9 mouse cellular contexts compared by ENCODE assay signal in the genomic region with DNA sequence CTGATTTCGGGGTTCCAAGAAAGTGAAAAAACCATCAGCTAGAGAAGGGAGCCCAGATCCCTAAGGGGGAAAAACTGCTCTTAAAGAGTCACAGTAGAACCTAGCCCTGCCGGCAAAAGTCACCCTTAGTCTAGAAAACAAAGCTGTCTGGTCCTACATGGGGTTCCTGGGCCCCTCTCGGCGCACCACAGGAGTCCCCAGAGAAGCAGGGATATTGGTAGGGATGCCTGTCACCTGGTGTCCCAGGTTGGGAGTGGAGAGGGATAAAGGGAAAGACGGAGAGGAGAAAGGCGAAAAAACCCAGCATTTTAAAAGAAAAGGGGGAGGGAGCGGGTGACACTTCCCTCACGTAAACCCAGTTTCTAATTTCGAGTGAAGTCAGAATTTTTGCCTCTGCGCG. TPM values are rescaled to one million over a fixed set of nuclear protein-coding genes. Genes with fewer than 3 reads are reported as not detected.
A peak's percentile ranks its signal among the peaks of the same experiment; 100 is the strongest.
DNase-seq lines count a peak whose midpoint lies in the region; ATAC-seq and TF ChIP-seq lines count a peak whose summit lies in the region.
"Had no signal": no experiment of that assay in that cellular context is flagged by ENCODE, and none has a peak within 500 bp of the region (broad histone marks: within the 10 kb centered on the region; RNA-seq: fewer than 3 reads in every experiment).

No protein-coding gene starts in this region.

- no peak for TF ChIP-seq POLR2A in lung, adult 2 months (IDR thresholded peaks at IDR 0.05; ENCODE audit: borderline replicate concordance, extremely low read depth, low read depth, low read length)

- WGBS in intestine, embryonic 15.5 days = under 1% methylated on average over 11 of the region's 11 CpGs
- 2% methylated on average over 11 of the region's 11 CpGs for WGBS in intestine, embryonic 16.5 days
- WGBS in hindbrain, embryonic 16.5 days = 1% methylated on average over 11 of the region's 11 CpGs
- 0% methylated on average over 11 of the region's 11 CpGs for WGBS in neural tube, embryonic 12.5 days
- WGBS in lung, adult 2 months = 3% methylated on average over 11 of the region's 11 CpGs

- ATAC-seq in intestine, embryonic 15.5 days = no peak
- ATAC-seq in intestine, embryonic 16.5 days = no peak
- no peak for ATAC-seq in hindbrain, embryonic 16.5 days
- no peak for ATAC-seq in neural tube, embryonic 12.5 days (ENCODE audit: low FRiP score, low read depth)

- H3K36me3 ChIP-seq in intestine, embryonic 15.5 days = no peaks in the 10 kb centered on the region
- H3K36me3 ChIP-seq in intestine, embryonic 16.5 days (ENCODE audit: control insufficient read depth, insufficient read depth, low read length) = no peaks in the 10 kb centered on the region
- no peaks in the 10 kb centered on the region for H3K36me3 ChIP-seq in hindbrain, embryonic 16.5 days (ENCODE audit: control insufficient read depth, insufficient read depth, low read length)
- H3K36me3 ChIP-seq in neural tube, embryonic 12.5 days = no peaks in the 10 kb centered on the region

- peaks cover 25% of the 10 kb centered on the region for H3K4me1 ChIP-seq in intestine, embryonic 15.5 days (replicated peaks)
- H3K4me1 ChIP-seq in intestine, embryonic 16.5 days (ENCODE audit: control insufficient read depth, insufficient read depth, low read length) = peaks cover 28% of the 10 kb centered on the region
- peaks cover 16% of the 10 kb centered on the region for H3K4me1 ChIP-seq in brown adipose tissue, adult 24 weeks (ENCODE audit: control insufficient read depth, insufficient read depth, insufficient read length, low read length)
- H3K4me1 ChIP-seq in hindbrain, embryonic 16.5 days (ENCODE audit: control insufficient read depth, insufficient read depth, low read depth, low read length) = peaks cover 11% of the 10 kb centered on the region
- peaks cover 22% of the 10 kb centered on the region for H3K4me1 ChIP-seq in neural tube, embryonic 12.5 days
- peaks cover 5% of the 10 kb centered on the region; the same call in 1 of the 2 replicates for H3K4me1 ChIP-seq in lung, adult 2 months (ENCODE audit: control insufficient read depth, insufficient read depth, low read length)

- no peak overlapping the region for H3K27ac ChIP-seq in intestine, embryonic 15.5 days
- no peak overlapping the region for H3K27ac ChIP-seq in intestine, embryonic 16.5 days (ENCODE audit: low read length)
- no peak overlapping the region for H3K27ac ChIP-seq in brown adipose tissue, adult 24 weeks (replicated peaks; ENCODE audit: low read depth, low read length)
- H3K27ac ChIP-seq in hindbrain, embryonic 16.5 days (ENCODE audit: low read depth, low read length) = peak overlapping the region; percentile 31; the same call in 1 of the 2 replicates
- peak overlapping the region; percentile 89; the same call in 1 of the 2 replicates for H3K27ac ChIP-seq in neural tube, embryonic 12.5 days

- H3K27me3 ChIP-seq in intestine, embryonic 15.5 days (replicated peaks) = peaks cover 81% of the 10 kb centered on the region
- peaks cover 68% of the 10 kb centered on the region for H3K27me3 ChIP-seq in intestine, embryonic 16.5 days (replicated peaks; ENCODE audit: control insufficient read depth, insufficient read depth, low read length)
- H3K27me3 ChIP-seq in hindbrain, embryonic 16.5 days (replicated peaks; ENCODE audit: control insufficient read depth, insufficient read depth, low read length) = peaks cover 27% of the 10 kb centered on the region
- H3K27me3 ChIP-seq in neural tube, embryonic 12.5 days (replicated peaks) = peaks cover 66% of the 10 kb centered on the region

- H3K9ac ChIP-seq in intestine, embryonic 15.5 days = no peak overlapping the region
- no peak overlapping the region for H3K9ac ChIP-seq in intestine, embryonic 16.5 days (ENCODE audit: low read depth, low read length)
- no peak overlapping the region for H3K9ac ChIP-seq in hindbrain, embryonic 16.5 days (ENCODE audit: low read depth, low read length)
- H3K9ac ChIP-seq in neural tube, embryonic 12.5 days = peak overlapping the region; percentile 90

- intact Hi-C loops in left cerebral cortex, postnatal 14 days (cut with DNase I) = loop anchor here (5.0 kb wide), 1 partner anchor 1085 kb away; no protein-coding TSS in a partner anchor

- no peaks in the 10 kb centered on the region for H3K9me3 ChIP-seq in intestine, embryonic 15.5 days
- no peaks in the 10 kb centered on the region for H3K9me3 ChIP-seq in intestine, embryonic 16.5 days (ENCODE audit: control insufficient read depth, low read length)
- H3K9me3 ChIP-seq in hindbrain, embryonic 16.5 days (ENCODE audit: control insufficient read depth, low read length) = no peaks in the 10 kb centered on the region
- no peaks in the 10 kb centered on the region for H3K9me3 ChIP-seq in neural tube, embryonic 12.5 days

- H3K4me3 ChIP-seq in intestine, embryonic 15.5 days (replicated peaks) = no peak overlapping the region
- no peak overlapping the region for H3K4me3 ChIP-seq in intestine, embryonic 16.5 days (ENCODE audit: low read length)
- H3K4me3 ChIP-seq in brown adipose tissue, adult 24 weeks (ENCODE audit: insufficient read depth, low read depth, low read length) = peak overlapping the region; percentile 59
- H3K4me3 ChIP-seq in hindbrain, embryonic 16.5 days (ENCODE audit: low read length) = peak overlapping the region; percentile 51
- H3K4me3 ChIP-seq in neural tube, embryonic 12.5 days = peak overlapping the region; percentile 54
- no peak overlapping the region for H3K4me3 ChIP-seq in lung, adult 2 months (replicated peaks; ENCODE audit: extremely low read depth, low read depth, low read length)

- no peak for DNase-seq in left cerebral cortex, postnatal 14 days (ENCODE audit: low spot score in 2 of 2)
- DNase-seq in yolk sac, embryonic 10.5 days (ENCODE audit: low spot score) = no peak
- DNase-seq in lung, adult 2 months = no peak

- TF ChIP-seq CTCF in lung, adult 2 months (IDR thresholded peaks at IDR 0.05; ENCODE audit: insufficient read depth, low read length) = no peak

- H3K4me2 ChIP-seq in intestine, embryonic 15.5 days (replicated peaks) = peak overlapping the region; percentile 81; the same call in 1 of the 2 replicates
- H3K4me2 ChIP-seq in intestine, embryonic 16.5 days (ENCODE audit: low read depth, low read length) = no peak overlapping the region
- peak overlapping the region; percentile 66 for H3K4me2 ChIP-seq in hindbrain, embryonic 16.5 days (ENCODE audit: low read length)
- peak overlapping the region; percentile 63 for H3K4me2 ChIP-seq in neural tube, embryonic 12.5 days (replicated peaks)

RNA-seq across cellular contexts. Expression of gene Tfap2a, which starts 6.1 kb away (rescaled TPM):
- polyA plus RNA-seq in intestine, embryonic 15.5 days (2015; fragmentation: Nextera tagmentation; extraction: Ambion mirVana) = 0.19 and 0.21 TPM in 2 replicates
- 0.16 and 0.24 TPM in 2 replicates for polyA plus RNA-seq in intestine, embryonic 16.5 days (2015; fragmentation: Nextera tagmentation; extraction: Ambion mirVana)
- polyA plus RNA-seq in brown adipose tissue, adult 24 weeks (2012; ENCODE audit: insufficient read depth, insufficient read length, missing spikeins) = 0.40 TPM in 1 of 2 replicates, not detected in the other
- polyA plus RNA-seq in hindbrain, embryonic 16.5 days (2015; fragmentation: Nextera tagmentation; extraction: Ambion mirVana) = 8.4 and 9.0 TPM in 2 replicates
- polyA plus RNA-seq in neural tube, embryonic 12.5 days (2016; fragmentation: Nextera tagmentation; extraction: Ambion mirVana) = 15.5 and 21.6 TPM in 2 replicates
- total RNA-seq in left cerebral cortex, postnatal 14 days (2021) = under 1 TPM; 0.44 TPM
- 0.48 and 4.0 TPM in 2 replicates for polyA plus RNA-seq in lung, adult 2 months (2012; rRNA removed)
- total RNA-seq: MEL had no signal

Comparison
In these comparisons a context has a peak if more than half of its experiments do, and no peak if none do; other contexts are left out.
1. H3K27ac ChIP-seq: peak in hindbrain, embryonic 16.5 days (single experiment) and neural tube, embryonic 12.5 days (single experiment); none in intestine, embryonic 15.5 days (single experiment), intestine, embryonic 16.5 days (single experiment) and brown adipose tissue, adult 24 weeks (single experiment).
2. H3K4me3 ChIP-seq: peak in brown adipose tissue, adult 24 weeks (single experiment), hindbrain, embryonic 16.5 days (single experiment) and neural tube, embryonic 12.5 days (single experiment); none in intestine, embryonic 15.5 days (single experiment), intestine, embryonic 16.5 days (single experiment) and lung, adult 2 months (single experiment).